Mouse (Mus musculus): Measurements from ENCODE around the gene Atrn.

The Atrn gene

GRCm38 (mm10) chr2:130905751-130906583 lies at the start of gene Atrn, which contains the start of gene 4930402H24Rik:
Gene Atrn (plus strand): TSS chr2:130906495.
Gene 4930402H24Rik (minus strand): TSS chr2:130906406.
- DNase-seq (ENCODE audit: low spot score in 2 of 2) = peak; percentile 87 to 92

- no peak for DNase-seq (ENCODE audit: low spot score in 2 of 2)
Observed at GRCm38 (mm10) chr2:130862091-130862490, 44.2 kb upstream of the Atrn start.

DNA sequence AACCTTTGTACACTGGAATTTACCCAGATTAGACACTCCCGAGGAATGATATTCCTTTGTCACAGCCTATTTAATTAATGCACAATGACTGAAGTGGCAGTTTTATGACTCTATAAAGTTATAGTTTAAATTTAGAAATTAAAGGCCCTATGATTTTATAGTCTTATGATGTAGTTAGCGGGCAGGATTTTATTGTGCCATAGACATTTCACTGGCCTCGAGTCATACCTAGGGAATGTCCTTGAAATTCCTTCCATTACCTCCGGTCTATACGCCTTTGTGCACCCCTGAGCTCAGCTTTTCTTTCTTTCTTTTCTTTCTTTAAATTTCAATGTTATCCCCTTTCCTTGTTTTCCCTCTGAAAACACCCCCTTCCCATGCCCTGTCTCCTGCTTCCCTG lies 35.4 kb upstream of the Atrn start:
- no peak for DNase-seq (ENCODE audit: low spot score in 2 of 2)

- DNase-seq (ENCODE audit: low spot score in 2 of 2) = no peak
Observed at GRCm38 (mm10) chr2:130877376-130877775, 28.9 kb upstream of the Atrn start.

- DNase-seq (ENCODE audit: low spot score in 2 of 2) = no peak
Observed at GRCm38 (mm10) chr2:130886983-130887382, 19.3 kb upstream of the Atrn start.

DNA sequence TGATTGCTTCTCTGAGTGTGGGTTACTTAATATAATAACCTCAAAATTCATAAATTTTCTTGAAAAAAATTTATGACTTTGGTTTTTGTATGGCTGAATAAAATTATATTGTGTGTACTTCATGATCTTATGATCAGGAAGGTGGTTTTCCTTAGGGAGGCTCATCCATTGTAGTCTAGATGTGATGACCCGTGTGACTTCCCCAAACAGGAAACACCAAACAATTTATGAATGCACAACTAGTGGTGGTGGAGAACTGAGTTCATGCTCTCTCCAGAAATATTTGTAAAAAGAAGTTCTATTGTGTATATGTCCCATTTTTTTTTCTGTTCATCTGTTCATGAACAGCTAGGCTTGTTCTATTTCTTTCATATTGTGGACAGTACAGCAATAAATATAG lies 18.8 kb upstream of the Atrn start:
- DNase-seq (ENCODE audit: low spot score in 2 of 2) = no peak

DNA sequence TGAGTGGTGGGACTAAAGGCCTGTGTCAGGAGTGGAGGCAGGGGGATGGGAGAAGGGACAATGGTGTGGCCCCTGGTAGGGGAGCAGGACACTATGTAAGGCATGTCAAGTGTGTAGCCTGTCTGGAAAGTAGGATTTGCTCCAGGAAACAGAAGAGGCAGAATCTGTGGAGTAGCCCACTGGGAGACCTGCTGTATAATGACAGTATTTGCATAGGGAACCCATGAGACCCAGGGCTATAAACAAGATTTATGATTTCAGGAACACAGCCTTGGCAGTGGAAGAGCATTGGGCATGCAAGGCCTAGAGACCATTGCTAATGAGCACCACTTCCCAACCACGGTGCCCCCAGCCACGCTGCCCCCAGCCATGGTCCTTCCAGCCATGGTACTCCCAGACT lies 9.4 kb upstream of the Atrn start:
- no peak for DNase-seq (ENCODE audit: low spot score in 2 of 2)

DNA sequence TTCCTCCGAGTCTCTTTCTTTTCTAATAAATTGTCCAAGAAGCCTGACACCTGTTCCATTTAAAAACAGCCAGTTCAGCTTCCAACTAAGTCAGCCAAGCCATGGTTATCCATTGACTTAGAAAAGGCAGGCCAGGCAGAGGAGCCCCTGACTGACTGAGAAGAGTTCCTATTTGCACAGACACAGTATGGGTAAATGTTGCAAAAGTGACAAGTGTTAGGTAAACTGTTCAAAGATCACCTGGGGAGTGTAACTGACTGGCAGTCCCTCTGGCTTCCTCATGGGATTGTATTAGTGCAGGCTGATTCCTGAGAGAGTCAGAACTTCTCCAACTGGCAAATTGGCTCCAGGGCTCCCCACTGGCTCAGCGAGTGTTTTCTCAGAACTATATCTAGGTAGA lies 8.4 kb upstream of the Atrn start:
- no peak for DNase-seq (ENCODE audit: low spot score in 2 of 2)

- DNase-seq (ENCODE audit: low spot score in 2 of 2) = no peak
Observed at GRCm38 (mm10) chr2:130898783-130899182, 7.5 kb upstream of the Atrn start.

GRCm38 (mm10) chr2:130906584-130907315 lies 455 bp downstream of the Atrn start:
- peak in 1 of 2 experiments; percentile 9 for DNase-seq (ENCODE audit: low spot score in 2 of 2)

- no peak for DNase-seq (ENCODE audit: low spot score in 2 of 2)
Observed at GRCm38 (mm10) chr2:130911691-130912090, 5.4 kb downstream of the Atrn start.

DNA sequence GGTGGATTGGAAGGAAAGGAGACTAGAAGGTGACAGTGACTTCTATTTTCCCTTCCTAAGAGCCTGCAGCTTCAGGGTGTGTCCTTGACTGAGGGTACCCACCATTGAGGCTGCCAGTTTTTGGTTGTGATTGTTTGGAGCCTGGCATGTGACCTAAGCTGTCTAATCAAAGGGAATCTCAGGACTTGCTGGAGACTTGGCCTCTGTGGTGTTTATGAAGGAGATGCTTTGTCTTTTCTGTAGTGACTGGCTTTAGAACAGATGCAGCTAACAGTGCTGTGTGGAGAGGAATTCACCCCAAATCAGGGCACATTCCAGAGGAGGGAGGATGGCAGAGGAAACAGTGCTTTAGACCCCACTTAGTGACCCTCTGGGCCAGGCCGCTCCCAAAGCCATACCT lies 8.6 kb downstream of the Atrn start:
- DNase-seq (ENCODE audit: low spot score in 2 of 2) = no peak

GRCm38 (mm10) chr2:130916521-130917147 lies 10.3 kb downstream of the Atrn start:
- no peak for DNase-seq (ENCODE audit: low spot score in 2 of 2)

- DNase-seq (ENCODE audit: low spot score in 2 of 2) = no peak
Observed at GRCm38 (mm10) chr2:130917686-130918085, 11.4 kb downstream of the Atrn start.

DNA sequence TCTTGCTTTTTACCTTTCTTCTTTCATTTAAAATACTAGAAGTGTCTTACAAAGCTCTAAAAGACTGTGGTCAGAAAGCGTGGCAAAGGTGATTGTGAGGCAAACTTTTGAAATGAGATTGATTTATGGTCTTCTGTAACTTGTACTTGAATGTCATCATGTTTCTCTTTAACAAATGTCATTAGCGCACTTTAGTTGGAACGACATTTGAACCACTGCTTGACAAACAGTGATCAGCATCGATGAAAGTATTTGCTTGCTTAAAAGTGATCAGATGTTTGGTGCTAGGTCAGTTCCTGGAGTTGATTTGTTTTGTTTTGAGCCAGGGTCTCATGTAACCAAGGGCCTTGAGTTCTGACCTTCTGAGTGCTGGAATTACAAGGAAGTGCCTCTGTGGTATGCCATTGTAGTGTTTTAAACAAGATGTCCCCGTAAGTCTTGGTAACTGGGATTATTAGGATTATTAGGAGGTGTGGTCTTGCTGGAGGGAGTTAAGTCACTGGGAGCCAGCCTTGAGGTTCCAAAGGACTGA lies 12.8 kb downstream of the Atrn start:
- DNase-seq (ENCODE audit: low spot score in 2 of 2) = no peak

DNA sequence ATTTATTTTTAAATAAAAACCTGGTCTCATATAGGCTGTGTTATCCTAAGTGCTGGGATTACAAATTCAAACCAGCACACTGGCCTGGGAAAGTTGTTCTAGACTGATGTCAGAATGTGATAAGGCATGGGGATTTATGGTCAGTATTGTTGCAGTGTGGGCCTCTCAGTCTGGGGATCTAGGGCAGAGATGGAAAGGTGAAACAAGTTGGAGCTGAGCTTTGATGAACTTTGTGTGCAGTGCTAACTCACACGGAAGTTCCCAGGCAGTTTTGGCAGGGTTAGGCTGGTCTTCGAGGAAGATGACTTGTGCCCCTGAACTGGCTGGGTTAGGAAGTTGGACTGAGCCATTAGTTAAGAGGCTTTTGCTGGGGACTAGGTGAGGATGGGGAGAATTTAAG lies 18.7 kb downstream of the Atrn start:
- no peak for DNase-seq (ENCODE audit: low spot score in 2 of 2)

DNA sequence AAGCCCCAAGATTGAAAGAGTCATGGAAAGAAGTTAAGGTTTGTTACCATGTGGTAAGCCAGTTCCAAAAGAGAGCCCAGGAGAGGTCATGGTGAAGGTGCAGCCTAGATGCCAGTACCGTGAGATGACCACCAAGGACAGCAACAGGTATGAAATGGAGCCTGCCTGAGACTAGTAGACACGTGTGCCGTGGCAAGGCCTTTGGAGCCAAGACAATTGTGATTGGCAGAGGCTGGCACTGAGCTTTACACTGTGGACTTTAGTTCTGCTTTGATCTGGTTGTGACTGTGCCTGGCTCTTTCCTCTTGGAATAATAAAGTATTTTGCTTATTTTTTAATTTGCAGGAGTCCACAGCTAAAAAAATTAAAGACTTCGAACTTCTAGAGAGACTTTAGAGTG lies 21.7 kb downstream of the Atrn start:
- no peak for DNase-seq (ENCODE audit: low spot score in 2 of 2)

GRCm38 (mm10) chr2:130928530-130928929 lies 22.2 kb downstream of the Atrn start:
- no peak for DNase-seq (ENCODE audit: low spot score in 2 of 2)

DNA sequence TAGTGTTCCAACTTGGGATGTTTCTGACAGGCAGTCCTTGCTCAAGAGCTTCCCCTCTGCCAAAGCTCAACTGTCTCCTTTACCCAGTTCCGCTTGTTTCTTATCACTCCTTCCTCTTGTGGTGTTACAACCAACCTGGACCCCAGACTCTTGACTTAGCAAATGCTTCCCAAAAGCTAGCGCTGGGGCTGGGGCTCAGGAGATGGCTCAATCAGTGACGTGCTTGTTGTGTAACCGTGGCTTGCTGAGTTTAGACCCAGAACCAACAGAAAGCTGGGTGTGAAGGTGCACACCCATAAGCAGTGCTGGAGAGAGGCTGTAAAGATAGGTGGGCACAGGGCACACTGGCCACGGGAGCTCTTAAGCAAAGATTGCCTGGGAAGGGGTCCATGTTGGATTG lies 23.7 kb downstream of the Atrn start:
- DNase-seq (ENCODE audit: low spot score in 2 of 2) = no peak

- no peak for DNase-seq (ENCODE audit: low spot score in 2 of 2)
Observed at GRCm38 (mm10) chr2:130932865-130933264, 26.6 kb downstream of the Atrn start.

- no peak for DNase-seq (ENCODE audit: low spot score in 2 of 2)
Observed at GRCm38 (mm10) chr2:130949781-130950180, 43.5 kb downstream of the Atrn start.

DNA sequence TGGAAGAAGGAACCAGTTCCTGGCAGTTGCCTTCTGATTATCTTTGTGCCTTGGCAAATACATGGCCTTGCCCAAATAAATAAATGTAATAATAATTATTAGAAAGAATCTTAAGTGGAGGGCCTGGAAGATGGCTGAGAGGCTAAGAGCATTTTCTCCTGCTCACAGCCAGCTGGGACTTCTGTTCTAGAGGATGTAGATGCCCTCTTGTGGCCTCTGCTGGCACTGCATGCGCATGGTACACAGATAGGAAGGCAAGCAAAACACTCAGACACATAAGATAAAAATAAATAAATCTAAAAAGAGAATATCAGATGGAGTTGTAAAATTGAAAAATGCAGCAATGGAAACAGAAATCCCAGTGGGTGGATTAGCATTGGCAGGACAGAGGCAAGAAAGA lies 44.3 kb downstream of the Atrn start:
- peak; percentile 45 to 70 for DNase-seq (ENCODE audit: low spot score in 2 of 2)

Data from natural killer cell, adult 2 months (primary cell).